Mouse (Mus musculus) cortical plate, adult 2 months (tissue): ENCODE results near the gene Tef.

Experiments used
- CTCF ChIP-seq: fragments of 200-500 bp; IDR thresholded peaks from 2 replicates; pipeline ENCODE4 v1.5.1; 2011; ENCODE audit warnings: mild to moderate bottlenecking, control low read depth, low read length; ENCODE audit not compliant: insufficient read depth; ENCODE audit errors: extremely low read depth
- POLR2A ChIP-seq: fragments of 200-500 bp; IDR thresholded peaks from 2 replicates; pipeline ENCODE4 v1.6.1; 2011; ENCODE audit warnings: mild to moderate bottlenecking, low read length, control low read depth; ENCODE audit not compliant: insufficient read depth; ENCODE audit errors: extremely low read depth

DNA sequence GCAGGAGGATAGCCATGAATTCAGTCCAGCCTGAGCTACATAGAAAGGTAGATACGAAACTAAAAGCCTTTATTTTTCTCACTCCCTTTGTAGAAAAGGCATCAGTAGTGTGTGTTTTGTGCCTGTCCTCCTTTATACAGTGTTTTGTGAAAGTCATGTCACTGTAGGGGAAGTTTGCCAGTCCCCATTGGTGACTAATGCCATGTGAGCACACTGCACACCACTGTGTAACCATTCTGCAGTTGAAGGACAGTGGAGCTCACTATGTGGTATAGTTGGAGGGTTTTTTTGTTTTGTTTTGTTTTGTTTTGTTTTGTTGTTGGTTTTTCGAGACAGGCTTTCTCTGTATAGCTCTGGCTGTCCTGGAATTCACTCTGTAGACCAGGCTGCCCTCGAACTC lies 16.2 kb downstream of the Tef start:
- TF ChIP-seq CTCF (no peak), POLR2A (no peak)
